Mouse (Mus musculus) liver, postnatal 0 days (tissue): ENCODE data around the gene Orm1.

ENCODE experiments used
- CTCF ChIP-seq: sonication (generic); IDR thresholded peaks from 2 replicates; pipeline ENCODE4 v1.5.1; 2016; ENCODE audit warnings: antibody characterized with exemption, low read depth
- EP300 ChIP-seq: IDR thresholded peaks from 2 replicates; pipeline ENCODE4 v1.6.1; 2016; ENCODE audit warnings: antibody characterized with exemption, low read depth, mild to moderate bottlenecking

DNA sequence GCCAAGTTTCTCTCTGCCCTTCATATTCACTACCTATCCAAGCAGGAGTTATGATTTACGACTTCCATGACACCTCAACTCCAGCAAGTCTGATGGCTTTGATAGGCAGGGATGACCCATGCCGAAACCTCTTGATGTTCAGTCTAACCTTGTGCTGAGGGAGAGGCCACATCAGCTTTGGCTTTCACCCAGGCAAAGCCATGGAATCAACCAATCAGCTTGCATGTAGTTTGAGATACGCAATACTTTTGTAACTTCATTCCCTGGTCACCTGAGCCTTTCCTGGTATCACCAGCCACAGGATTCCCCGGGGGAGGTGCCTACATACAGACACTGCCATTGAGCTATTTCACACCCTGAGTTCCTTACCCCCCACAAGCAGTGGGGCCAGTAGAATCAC lies 2.3 kb downstream of the Orm1 start:
- no peak for TF ChIP-seq CTCF
- TF ChIP-seq EP300 = no peak
